Mouse (Mus musculus): Measurements from ENCODE around the gene Mrps35.

Gene Mrps35

GRCm38 (mm10) chr6:147030096-147030885 is 12.3 kb upstream of the Mrps35 start:
- DNase-seq: no peak

DNA sequence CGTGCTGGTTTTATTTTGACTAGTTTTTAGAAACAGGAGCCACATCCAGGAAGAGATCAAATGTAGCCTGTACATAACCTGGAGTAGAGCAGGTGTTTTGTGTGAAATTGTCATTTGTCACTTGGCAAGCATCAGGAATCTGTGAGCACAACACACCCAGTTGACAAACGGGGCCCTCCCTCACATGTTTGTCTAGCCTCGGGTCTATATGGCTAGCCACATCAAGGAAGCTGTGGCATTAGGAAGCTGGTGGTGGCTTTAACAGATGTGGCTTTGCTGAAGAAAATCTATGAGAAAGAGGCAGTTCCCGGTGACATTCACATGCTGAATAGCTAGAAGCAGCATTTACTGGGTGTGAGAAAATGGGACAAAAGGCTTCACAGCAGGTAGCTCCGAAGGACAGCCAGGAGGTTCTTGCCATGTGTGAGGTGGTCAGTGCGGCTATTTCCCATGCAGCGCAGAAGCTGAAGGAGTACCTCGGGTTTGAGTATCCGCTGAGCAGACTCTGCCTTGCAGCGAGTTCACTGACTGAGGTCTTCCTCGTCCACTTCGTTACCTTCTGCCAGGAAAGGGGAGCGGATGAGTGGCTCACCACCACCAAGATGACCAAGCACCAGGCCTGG is 10.2 kb upstream of the Mrps35 start, which contains the start of gene Rep15:
Gene Rep15 (plus strand): TSS at position 282 of the 623 bp plus-strand sequence.
- no peak for DNase-seq

DNA sequence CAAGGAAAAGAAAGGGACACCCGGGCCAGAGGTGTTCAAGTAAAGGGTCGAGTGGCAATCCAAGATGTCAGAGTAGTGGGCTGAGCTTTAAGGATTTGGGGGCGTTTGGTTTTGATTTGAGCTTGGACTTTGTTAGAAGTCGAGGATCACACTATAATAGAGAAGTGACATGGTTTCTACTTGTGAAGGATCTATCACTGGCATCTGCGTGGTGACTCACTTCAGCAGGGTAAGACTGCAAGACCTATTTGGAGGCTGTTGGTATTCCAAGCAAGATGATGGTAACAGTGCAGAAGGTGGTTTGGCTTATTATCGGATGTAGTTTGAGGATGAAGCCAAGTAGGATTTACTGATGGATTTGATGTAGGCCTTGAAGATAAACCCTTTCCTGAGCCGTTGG is 1.1 kb downstream of the Mrps35 start:
- DNase-seq: no peak

DNA sequence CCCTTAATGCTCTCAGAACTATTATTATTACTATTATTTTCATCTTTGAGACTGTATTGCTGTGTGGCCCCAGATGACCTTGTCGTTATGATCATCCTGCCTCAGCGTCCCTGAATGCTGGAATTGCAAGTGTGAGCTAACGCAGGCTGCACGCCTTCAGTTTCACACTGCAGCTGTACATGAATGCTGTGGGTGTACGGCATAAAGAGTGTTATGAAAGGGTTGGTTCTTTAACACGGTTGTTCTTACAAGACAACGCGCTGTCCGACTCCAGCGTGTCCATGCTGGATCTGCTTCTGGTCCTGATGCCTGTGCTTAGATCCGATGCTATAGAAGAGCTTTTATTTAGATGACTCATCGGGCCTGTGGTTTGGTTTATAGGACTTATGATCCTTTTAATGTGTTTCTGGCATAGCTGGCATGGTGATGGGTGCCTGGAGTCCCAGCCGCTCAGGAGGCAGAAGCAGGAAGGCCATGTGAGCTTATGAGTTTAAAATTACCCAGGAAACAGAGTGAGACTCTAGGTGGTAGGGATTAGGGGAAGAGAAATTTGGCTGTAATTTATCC is 6.8 kb downstream of the Mrps35 start:
- no peak for DNase-seq

GRCm38 (mm10) chr6:147051666-147052065 is 9.1 kb downstream of the Mrps35 start:
- DNase-seq: no peak

GRCm38 (mm10) chr6:147052440-147052839 is 9.9 kb downstream of the Mrps35 start:
- no peak for DNase-seq

DNA sequence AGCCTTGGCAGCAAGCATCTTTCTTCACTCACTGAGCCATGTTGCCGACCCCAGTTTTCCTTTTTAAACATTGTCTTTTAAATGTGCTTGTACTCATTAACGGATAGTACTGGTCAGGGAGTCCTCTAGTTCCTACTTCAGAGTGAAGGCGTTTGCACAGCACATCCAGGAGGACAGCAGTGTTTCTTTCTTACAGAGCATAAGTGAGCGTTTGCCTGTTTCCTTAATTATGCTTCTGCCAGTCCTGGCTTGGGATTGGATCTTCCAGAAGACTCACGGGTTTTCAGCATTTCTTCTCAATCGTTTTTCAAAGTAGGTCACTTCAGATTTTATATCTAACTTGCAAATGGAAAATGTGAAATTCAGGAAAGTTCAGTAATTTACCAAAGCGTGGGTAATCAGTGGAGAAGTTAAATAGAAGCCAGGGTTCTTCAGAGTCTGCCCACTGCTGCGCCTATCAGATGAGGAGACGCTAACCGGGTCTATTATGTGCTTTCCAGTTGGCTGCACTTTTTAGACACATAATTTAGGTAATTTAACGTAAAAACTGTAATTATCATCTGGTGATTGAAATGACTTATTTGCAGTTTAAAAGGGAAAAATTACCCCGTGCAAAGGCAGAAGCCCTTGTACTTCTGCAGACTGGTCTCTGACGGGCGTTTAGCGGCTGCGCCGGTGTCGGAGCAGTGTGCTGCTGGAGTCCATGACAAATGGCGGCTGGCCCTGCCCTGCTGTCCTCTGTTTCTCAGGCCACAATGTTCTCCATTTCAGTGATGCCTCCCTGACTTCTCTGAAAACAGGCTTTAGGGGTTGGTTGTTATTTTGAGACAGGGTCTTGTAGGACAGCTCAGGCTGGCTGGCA is 11.5 kb downstream of the Mrps35 start:
- DNase-seq: no peak

- no peak for DNase-seq
Observed at GRCm38 (mm10) chr6:147055374-147055977, 12.9 kb downstream of the Mrps35 start.

- no peak for DNase-seq
Observed at GRCm38 (mm10) chr6:147059326-147059725, 16.8 kb downstream of the Mrps35 start.

DNA sequence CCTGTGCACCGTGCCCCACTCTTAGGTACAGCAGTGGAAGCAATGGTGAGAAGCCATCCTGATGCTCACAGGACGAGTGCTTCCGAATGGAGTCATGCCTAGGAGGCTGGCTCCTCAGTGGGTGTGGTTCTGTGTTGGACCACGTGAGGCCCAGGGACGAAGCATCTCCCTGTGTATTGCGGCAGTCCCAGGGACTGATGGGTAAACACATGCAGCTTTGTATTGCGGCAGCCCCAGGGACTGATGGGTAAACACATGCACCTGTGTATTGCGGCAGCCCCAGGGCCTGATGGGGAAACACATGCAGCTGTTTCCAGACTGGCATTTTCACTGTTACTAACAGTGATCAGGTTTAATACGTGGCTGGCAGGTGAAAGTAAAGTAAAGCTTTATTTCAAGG is 19.1 kb downstream of the Mrps35 start:
- no peak for DNase-seq

DNA sequence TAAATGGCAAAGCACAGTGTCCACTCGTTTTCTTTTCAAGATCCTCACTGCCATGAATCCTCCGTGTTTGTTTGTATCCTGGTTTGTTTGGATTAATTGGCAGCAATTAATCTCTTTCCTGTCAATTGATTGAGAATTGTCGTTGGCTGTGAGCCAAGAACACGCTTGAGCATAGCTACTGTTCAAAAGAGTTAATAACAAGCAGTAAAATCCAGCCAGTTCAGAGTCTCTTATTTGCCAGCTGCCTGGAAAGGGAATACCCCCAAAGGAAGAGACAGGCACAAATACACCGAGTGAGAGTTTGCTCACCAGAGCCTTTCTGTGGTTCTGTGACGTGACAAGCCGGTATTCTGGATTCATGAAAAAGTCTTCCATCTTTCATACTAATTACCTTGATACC is 19.5 kb downstream of the Mrps35 start:
- no peak for DNase-seq

GRCm38 (mm10) chr6:147062694-147063093 is 20.1 kb downstream of the Mrps35 start:
- no peak for DNase-seq

DNA sequence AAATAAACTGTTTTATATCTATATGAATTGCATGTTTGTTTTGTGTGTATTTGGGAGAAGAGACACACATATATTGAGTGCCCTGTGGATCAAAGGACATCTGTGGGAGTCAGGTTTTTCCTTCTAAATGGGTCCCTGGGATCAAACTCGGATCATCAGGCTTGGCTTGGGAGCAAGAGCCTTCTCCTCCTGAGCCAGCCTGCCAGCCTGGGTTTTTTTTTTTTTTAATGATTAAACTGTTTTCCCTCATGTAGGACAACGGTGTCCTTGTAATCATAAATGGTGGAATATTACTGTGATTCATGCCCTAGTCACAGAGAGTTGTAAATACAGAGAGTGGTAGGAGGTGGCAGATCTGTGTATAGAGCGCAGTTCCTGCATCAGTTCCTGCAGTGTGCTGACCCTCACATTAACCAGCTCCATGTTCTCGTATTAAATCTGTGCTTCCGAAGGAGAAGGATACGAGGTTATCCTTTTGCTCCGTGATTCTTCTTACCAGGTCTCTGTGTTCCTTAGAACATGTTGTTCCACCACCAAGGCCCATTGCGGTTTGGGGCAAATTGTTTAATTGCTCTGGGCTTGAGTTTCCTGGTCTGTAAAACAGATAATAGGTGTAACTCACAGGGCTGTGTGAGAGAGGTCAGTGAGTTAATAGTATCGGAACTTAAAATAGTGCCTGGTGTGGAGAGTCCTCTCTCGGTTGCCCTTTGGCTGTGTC is 21.8 kb downstream of the Mrps35 start:
- no peak for DNase-seq

- no peak for DNase-seq
Observed at GRCm38 (mm10) chr6:147064944-147065261, 22.3 kb downstream of the Mrps35 start.

DNA sequence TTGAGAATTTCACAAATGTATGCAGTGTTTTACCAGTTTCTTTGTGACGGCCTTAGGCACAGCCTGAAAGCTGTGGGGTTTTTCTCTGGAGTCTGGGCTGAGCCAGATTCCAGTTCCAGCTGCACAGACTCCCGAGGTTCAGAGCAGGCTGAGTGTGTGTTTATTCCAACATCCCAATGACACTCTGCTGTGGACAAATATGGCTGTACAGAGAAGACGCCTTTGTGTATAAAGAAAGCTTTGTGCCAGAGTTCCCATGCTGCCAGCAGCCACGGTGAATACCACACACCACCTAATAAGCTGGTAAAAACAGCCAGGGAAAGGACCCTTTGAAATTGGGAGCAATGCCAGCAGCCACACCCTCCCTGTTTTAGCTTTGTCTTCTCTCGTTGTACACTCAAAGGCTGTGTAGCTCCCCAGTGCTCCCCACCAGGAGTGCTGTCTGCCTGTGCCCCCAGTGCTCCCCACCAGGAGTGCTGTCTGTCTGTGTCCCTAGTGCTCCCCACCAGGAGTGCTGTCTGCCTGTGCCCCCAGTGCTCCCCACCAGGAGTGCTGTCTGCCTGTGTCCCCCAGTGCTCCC is 33.3 kb downstream of the Mrps35 start:
- DNase-seq: no peak

- no peak for DNase-seq
Observed at GRCm38 (mm10) chr6:147076878-147077277, 34.3 kb downstream of the Mrps35 start.

- no peak for DNase-seq
Observed at GRCm38 (mm10) chr6:147079919-147080318, 37.4 kb downstream of the Mrps35 start.

GRCm38 (mm10) chr6:147085398-147086040 is 43.0 kb downstream of the Mrps35 start:
- no peak for DNase-seq

DNA sequence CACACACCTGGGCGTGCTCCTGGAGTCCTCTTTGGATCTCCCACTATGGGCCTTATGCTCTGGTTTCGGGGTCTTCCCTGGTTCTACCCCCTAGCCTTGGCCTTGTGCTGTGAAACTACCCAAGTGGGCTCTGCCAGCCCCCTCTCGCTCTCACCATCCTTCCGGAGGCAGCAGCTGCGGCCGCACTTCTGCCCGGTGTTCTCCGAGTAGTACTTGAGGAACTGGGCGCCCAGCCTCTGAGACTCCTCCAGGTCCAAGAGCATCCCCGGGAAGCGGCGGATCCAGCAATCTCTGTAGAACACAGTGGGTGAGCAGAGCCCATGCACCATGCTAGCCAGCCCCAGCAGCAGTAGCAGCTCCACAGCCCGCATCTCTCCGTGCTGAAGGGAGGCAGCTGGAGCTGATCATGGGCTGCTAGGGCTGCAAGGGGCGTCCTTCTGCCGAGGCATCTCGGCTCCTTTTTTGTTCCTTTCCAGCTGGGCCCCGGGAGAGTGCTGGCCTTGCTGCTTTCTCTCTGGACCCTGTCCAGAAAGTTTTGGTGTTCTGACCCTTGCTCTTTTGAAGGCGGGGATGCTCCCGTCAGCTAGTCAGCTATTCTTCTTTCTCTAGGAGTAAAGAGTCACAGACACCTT is 44.1 kb downstream of the Mrps35 start, which contains the start of gene Mansc4:
Gene Mansc4 (minus strand): TSS at position 439 of the 632 bp plus-strand sequence.
- DNase-seq: no peak

- no peak for DNase-seq
Observed at GRCm38 (mm10) chr6:147087736-147088135, 45.2 kb downstream of the Mrps35 start.

GRCm38 (mm10) chr6:147088517-147088916 is 46.0 kb downstream of the Mrps35 start:
- DNase-seq: no peak

All from right cerebral cortex, postnatal 25 days (tissue).